Mouse (Mus musculus): ENCODE data around the gene Eif2ak2.

- TF ChIP-seq CTCF (IDR thresholded peaks at IDR 0.05; ENCODE audit: extremely low read depth, insufficient read depth, insufficient read length, insufficient replicate concordance) (no peak), POLR2A (IDR thresholded peaks at IDR 0.05; ENCODE audit: low read depth, low read length) (no peak)
These were observed 46.3 kb downstream of the Eif2ak2 start for GRCm38 (mm10) chr17:78836056-78836455.
